Mouse (Mus musculus): ENCODE data around the gene Tmcc3. TPM values are rescaled to one million over a fixed set of nuclear protein-coding genes. Genes with fewer than 3 reads are reported as not detected.

The Tmcc3 gene
- polyA plus RNA-seq, 1 experiment from 2014 or later, result 4.8 TPM

DNA sequence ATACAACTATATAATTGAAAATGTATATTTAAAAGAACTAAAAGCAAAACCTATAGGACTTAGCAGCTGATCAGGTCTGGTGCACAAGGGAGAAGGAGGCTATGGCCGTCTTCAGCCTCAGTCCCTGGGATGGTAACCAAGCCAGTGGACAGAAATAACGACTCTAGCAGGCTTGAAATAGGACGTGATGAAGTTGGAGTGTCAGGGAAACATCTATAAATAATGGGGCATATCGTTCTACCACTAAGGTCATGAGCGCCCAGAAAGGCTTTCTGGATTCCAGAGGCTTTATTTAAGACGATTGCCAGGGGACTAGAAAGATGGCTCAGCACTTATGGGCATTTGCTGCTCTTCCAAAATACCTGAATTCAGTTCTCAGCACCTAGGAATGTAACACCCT, 153.9 kb downstream of the Tmcc3 start:
- Histone ChIP-seq H3K27me3 (no peaks in the 10 kb centered on the region), H3K4me2 (replicated peaks) (no peak overlapping the region), H3K4me1 (no peaks in the 10 kb centered on the region), H3K27ac (replicated peaks) (no peak overlapping the region), H3K9ac (replicated peaks) (no peak overlapping the region), H3K4me3 (no peak overlapping the region), H3K9me3 (no peaks in the 10 kb centered on the region), H3K36me3 (no peaks in the 10 kb centered on the region)
- WGBS, result 82% methylated on average over 6 of the region's 6 CpGs
- ATAC-seq (ENCODE audit: low FRiP score, low read depth), result no peak

DNA sequence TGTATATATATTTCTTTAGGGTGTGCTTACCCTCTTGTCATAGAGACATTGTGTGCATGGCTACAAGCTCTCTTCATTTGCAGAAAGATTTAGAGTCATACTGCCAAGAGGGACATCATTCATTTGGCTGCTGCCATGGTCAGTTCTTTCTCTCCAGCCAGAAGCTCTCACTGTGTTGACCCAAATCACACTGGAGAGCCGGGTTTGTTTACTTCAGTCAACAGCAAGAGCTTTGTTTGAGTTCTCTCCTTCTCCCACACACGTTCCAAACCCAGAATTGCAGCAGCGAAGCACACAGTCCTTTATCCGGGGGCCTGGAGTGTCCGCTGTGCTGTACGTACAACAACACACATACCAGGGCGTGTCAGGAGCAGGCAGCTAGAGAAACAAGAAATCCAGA, 154.6 kb downstream of the Tmcc3 start:
- Histone ChIP-seq H3K9ac (replicated peaks) (no peak overlapping the region), H3K36me3 (no peaks in the 10 kb centered on the region), H3K27ac (replicated peaks) (no peak overlapping the region), H3K4me1 (no peaks in the 10 kb centered on the region), H3K4me2 (replicated peaks) (no peak overlapping the region), H3K4me3 (no peak overlapping the region), H3K27me3 (no peaks in the 10 kb centered on the region), H3K9me3 (no peaks in the 10 kb centered on the region)
- WGBS, result 76% methylated on average over 7 of the region's 7 CpGs
- no peak for ATAC-seq (ENCODE audit: low FRiP score, low read depth)

DNA sequence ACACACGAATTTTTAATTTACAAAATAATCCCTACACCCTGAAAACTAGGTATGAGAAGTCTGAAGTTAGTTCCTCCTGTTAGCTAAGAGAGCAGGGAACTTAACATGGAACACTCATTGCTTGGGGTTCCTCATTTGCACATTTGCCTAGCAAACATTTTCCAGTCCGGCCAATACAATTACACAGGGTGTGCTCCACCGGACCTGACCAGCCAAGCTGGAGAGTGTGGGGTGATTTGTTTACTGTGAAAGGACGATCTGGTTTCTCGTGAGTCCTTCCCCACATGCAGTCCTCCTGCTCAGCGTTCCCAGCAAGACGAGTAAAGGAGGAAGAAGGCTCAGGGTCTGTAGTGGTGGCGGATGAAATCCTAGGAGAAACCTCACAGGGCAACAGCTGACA, 159.7 kb downstream of the Tmcc3 start:
- Histone ChIP-seq H3K9me3 (no peaks in the 10 kb centered on the region), H3K27ac (replicated peaks) (no peak overlapping the region), H3K4me1 (no peaks in the 10 kb centered on the region), H3K27me3 (no peaks in the 10 kb centered on the region), H3K36me3 (no peaks in the 10 kb centered on the region), H3K4me3 (no peak overlapping the region), H3K4me2 (replicated peaks) (no peak overlapping the region), H3K9ac (replicated peaks) (no peak overlapping the region)
- 72% methylated on average over 8 of the region's 8 CpGs for WGBS
- no peak for ATAC-seq (ENCODE audit: low FRiP score, low read depth)

DNA sequence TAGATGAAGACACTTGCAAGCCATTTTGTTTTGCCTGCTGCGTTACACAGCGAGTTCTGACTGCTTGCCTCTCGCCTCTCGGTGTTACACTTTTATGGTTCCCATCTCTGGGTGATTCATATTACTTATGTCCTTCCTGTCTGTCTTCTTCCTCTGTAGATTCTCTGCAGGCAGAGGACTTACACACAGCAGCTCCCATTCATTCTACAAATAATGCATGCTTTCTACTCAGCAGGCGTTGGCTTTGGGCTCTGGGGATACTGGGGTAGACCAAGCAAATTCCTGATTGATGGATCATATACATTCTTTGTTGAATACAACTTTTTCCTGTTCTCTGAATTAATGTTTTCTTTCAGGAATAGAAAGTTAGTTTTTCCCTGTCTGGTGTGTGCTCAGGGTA, 161.8 kb downstream of the Tmcc3 start:
- H3K4me2 ChIP-seq (replicated peaks), result no peak overlapping the region
- no peak overlapping the region for H3K9ac ChIP-seq (replicated peaks)
- H3K27ac ChIP-seq (replicated peaks), result no peak overlapping the region
- no peaks in the 10 kb centered on the region for H3K27me3 ChIP-seq
- no peak for ATAC-seq (ENCODE audit: low FRiP score, low read depth)
- H3K4me3 ChIP-seq, result no peak overlapping the region
- H3K9me3 ChIP-seq, result no peaks in the 10 kb centered on the region
- WGBS, result 76% methylated on average over 5 of the region's 5 CpGs
- H3K4me1 ChIP-seq, result no peaks in the 10 kb centered on the region
- no peaks in the 10 kb centered on the region for H3K36me3 ChIP-seq

DNA sequence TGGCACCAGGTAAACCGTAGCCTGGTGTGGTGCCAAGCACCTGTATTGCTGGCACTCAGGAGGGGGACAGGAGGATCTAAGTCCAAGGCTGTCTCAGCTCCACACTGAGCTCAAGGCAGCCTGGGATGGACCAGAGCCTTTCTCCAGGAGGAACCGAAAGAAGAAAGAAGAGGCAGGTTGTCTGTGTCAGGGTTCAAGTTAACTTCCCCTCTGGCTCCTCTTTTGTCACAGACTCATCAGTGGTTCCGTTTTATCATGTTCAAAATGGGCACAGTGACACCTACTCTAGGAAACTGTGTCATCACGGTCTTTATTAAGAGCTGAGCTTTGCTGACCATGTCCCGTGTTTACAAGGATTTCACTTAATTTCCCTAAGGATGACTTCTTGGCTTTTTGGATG, 162.4 kb downstream of the Tmcc3 start:
- Histone ChIP-seq H3K36me3 (no peaks in the 10 kb centered on the region), H3K4me3 (no peak overlapping the region), H3K4me1 (no peaks in the 10 kb centered on the region), H3K9ac (replicated peaks) (no peak overlapping the region), H3K4me2 (replicated peaks) (no peak overlapping the region), H3K27ac (replicated peaks) (no peak overlapping the region), H3K9me3 (no peaks in the 10 kb centered on the region), H3K27me3 (no peaks in the 10 kb centered on the region)
- ATAC-seq (ENCODE audit: low FRiP score, low read depth), result no peak
- WGBS, result 92% methylated on average over 5 of the region's 5 CpGs

DNA sequence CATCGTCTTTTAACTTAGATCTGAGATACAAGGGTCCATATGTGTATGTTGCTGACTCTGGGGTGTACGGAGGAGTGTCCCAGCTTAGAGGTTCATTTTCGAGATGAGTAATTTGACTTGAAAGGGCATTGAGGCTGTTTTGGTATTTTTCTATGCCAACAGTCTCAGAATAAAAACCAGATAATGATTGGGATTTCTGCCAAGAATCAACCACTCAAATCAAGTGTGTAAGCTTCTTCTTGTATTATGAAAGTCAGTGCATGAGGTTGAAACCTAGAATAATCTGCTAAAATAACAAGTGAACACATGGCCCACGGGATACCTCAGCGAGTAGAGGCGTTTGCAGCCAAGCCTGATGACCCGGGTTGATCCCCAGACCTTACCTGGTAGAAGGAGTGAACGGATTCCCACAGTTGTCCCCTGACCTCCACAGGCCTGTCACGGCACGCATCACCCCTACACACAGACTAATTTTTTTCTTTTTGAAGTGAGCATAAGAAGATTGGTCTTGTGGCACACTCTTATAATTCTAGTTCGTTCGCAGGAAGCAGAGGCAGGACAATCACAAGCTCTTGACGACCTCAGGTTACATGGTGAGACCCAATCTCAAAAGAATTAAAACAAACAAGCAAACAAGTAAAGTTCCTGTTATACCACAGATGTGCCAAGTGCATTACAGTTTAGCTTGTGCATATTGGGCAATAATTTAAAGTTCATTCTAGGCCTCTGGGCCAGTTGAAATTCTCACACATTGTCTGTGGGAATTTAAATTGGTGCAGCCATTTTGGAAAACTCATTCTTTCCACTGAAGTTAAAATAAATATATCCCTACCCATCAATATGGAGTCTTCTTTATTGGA, 165.8 kb downstream of the Tmcc3 start:
- Histone ChIP-seq H3K4me2 (replicated peaks) (no peak overlapping the region), H3K4me1 (no peaks in the 10 kb centered on the region), H3K9me3 (peaks cover 8% of the 10 kb centered on the region), H3K36me3 (no peaks in the 10 kb centered on the region), H3K4me3 (no peak overlapping the region), H3K27me3 (no peaks in the 10 kb centered on the region), H3K27ac (replicated peaks) (no peak overlapping the region), H3K9ac (replicated peaks) (no peak overlapping the region)
- WGBS, result 92% methylated on average over 13 of the region's 13 CpGs
- ATAC-seq (ENCODE audit: low FRiP score, low read depth), result no peak

DNA sequence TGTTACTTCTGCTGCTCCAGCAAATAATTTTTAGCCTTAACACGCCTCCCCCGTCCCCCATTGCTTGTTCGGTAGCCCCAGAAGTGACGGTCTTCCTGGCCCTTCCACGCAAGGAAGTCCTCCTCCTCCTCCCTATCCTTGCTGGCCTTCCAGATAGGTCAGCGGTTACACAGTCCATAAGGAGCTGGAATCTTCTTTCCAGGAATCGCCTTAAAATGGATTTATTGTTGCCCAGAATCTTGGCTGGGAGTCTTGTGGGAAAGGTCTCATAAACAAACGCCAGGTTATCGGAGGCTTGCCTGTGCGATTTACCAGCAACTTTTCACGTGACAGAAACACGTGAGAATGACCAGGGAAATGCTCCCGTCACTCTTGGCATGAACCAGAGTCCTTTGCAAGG, 167.9 kb downstream of the Tmcc3 start:
- peaks cover 8% of the 10 kb centered on the region for H3K9me3 ChIP-seq
- WGBS, result 89% methylated on average over 13 of the region's 13 CpGs
- no peaks in the 10 kb centered on the region for H3K27me3 ChIP-seq
- no peak overlapping the region for H3K4me2 ChIP-seq (replicated peaks)
- H3K27ac ChIP-seq (replicated peaks), result no peak overlapping the region
- no peak for ATAC-seq (ENCODE audit: low FRiP score, low read depth)
- no peaks in the 10 kb centered on the region for H3K4me1 ChIP-seq
- H3K4me3 ChIP-seq, result no peak overlapping the region
- H3K9ac ChIP-seq (replicated peaks), result no peak overlapping the region
- H3K36me3 ChIP-seq, result no peaks in the 10 kb centered on the region

DNA sequence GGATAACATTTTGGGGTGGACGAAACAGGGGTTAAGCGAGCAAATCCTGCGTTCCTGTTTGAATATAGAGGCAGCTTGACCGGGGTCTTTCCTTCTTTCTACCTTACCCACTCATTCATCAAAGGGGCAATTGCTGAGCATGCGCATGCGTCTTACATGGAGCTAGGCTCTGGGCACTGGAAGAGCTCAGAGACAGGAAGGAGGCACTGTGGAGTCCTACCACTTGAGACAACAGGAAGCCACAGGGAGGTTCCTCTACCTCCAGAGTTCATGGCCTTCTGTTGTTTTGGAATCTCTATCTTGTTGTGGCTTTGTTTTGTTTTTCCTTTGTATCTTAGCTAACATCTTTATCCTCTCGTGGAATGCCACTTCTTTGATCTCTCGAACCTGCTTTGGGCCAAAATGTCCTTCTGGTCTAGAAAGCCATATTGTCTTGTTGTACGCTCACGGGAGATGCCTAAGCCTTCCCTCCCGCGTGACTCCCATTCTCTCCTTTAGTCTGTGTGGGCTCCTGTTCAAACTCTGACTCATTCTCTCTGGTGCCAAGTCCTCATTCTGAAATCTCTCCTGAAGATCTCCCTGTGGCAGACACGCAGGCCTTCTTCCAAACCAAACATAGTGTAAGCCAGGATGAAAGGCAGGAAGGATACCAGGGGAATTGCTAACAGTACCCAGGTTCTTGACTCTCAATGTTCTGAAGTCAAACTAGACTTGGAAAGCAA, 168.8 kb downstream of the Tmcc3 start:
- ATAC-seq (ENCODE audit: low FRiP score, low read depth), result no peak
- Histone ChIP-seq H3K9me3 (peaks cover 8% of the 10 kb centered on the region), H3K4me1 (no peaks in the 10 kb centered on the region), H3K9ac (replicated peaks) (no peak overlapping the region), H3K4me2 (replicated peaks) (no peak overlapping the region), H3K36me3 (no peaks in the 10 kb centered on the region), H3K27me3 (no peaks in the 10 kb centered on the region), H3K4me3 (no peak overlapping the region), H3K27ac (replicated peaks) (no peak overlapping the region)
- 86% methylated on average over 13 of the region's 13 CpGs for WGBS

DNA sequence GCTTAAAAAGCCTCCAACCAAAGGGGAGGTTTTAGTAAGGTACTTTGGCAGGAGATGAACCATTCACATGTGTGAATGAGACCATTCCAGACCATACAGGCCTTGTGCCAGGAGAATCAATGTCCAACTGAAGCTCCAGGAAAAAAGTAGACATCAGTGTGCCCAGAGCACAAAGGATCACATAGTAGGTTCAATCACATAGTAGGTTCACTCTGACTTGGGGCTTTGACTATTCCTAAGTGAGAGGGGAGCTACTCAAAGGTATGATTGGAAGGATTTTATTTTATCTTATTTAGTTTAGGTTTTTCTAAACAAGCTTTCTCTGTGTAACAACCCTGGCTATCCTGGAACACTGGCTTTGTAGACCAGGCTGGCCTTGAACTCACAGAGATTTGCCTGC, 169.9 kb downstream of the Tmcc3 start:
- no peak overlapping the region for H3K27ac ChIP-seq (replicated peaks)
- no peak for ATAC-seq (ENCODE audit: low FRiP score, low read depth)
- H3K36me3 ChIP-seq, result no peaks in the 10 kb centered on the region
- H3K9ac ChIP-seq (replicated peaks), result no peak overlapping the region
- peaks cover 8% of the 10 kb centered on the region for H3K9me3 ChIP-seq
- no peaks in the 10 kb centered on the region for H3K27me3 ChIP-seq
- H3K4me1 ChIP-seq, result no peaks in the 10 kb centered on the region
- H3K4me2 ChIP-seq (replicated peaks), result no peak overlapping the region
- no peak overlapping the region for H3K4me3 ChIP-seq

DNA sequence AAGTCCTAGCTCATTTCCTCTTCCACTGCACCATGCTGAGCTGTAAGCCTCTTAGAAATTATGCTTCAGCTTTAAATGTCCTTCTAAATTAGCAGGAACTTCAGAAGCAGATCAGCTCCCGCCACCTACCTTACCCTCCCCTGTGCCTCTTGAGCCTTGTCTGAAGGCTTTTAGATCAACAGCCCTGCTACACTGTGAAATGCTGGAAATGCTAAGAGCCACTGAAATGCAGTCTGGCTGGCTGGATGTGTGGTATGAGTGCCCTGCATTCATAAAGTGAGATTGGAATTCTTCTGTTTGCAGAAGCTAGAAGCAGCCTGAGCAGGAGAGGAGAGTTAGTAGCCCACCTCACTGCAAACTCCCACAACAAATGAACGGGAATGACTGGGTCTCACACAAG, 174.4 kb downstream of the Tmcc3 start:
- Histone ChIP-seq H3K36me3 (no peaks in the 10 kb centered on the region), H3K9me3 (peaks cover 8% of the 10 kb centered on the region), H3K27me3 (no peaks in the 10 kb centered on the region), H3K4me1 (no peaks in the 10 kb centered on the region), H3K27ac (replicated peaks) (no peak overlapping the region), H3K9ac (replicated peaks) (no peak overlapping the region), H3K4me2 (replicated peaks) (no peak overlapping the region), H3K4me3 (no peak overlapping the region)
- 79% methylated on average over 2 of the region's 2 CpGs for WGBS
- no peak for ATAC-seq (ENCODE audit: low FRiP score, low read depth)

DNA sequence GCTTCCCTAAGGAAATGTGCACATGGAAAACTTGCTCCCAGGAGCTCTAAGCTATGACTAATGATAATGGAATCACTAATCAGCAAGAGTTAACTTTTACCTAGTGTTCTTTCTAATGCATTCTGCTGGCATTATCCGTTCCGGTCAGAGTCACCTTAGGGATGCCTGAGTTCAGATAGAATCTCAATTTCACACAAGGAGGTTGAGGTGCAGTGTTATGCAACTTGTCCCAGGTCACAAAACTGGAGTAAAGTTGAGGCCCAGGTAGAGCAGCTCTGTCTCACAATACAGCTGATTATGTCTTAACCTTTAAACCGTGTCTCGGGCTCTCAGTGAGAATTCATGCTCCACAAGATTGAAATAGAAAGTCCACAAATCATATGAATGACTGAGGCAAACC, 177.8 kb downstream of the Tmcc3 start:
- no peaks in the 10 kb centered on the region for H3K36me3 ChIP-seq
- no peak for ATAC-seq (ENCODE audit: low FRiP score, low read depth)
- H3K9me3 ChIP-seq, result no peaks in the 10 kb centered on the region
- H3K4me2 ChIP-seq (replicated peaks), result no peak overlapping the region
- 86% methylated on average over 4 of the region's 4 CpGs for WGBS
- no peaks in the 10 kb centered on the region for H3K27me3 ChIP-seq
- no peak overlapping the region for H3K27ac ChIP-seq (replicated peaks)
- H3K4me1 ChIP-seq, result peaks cover 6% of the 10 kb centered on the region
- no peak overlapping the region for H3K4me3 ChIP-seq
- no peak overlapping the region for H3K9ac ChIP-seq (replicated peaks)

DNA sequence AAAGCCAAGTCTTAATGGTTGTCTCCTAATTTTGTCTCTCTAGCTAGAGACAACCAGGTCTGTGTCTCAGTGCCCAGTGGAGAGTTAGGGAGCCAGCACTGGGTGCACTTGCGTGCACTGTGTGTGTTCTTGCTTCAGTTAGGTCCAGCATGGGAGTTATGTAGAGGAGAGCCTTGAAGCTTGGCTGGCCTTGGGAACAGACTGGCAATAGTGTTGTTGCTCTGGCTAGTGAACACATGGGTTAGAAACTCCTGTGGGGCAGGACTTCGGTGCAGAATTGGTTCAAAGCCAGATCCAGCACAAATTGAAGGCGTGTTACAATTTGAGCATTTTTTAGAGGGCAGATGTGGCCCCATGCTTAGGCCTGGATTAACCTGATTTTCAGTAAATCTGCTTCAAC, 179.3 kb downstream of the Tmcc3 start:
- no peak for ATAC-seq (ENCODE audit: low FRiP score, low read depth)
- Histone ChIP-seq H3K36me3 (no peaks in the 10 kb centered on the region), H3K27ac (replicated peaks) (no peak overlapping the region), H3K4me3 (no peak overlapping the region), H3K9me3 (no peaks in the 10 kb centered on the region), H3K4me2 (replicated peaks) (no peak overlapping the region), H3K27me3 (no peaks in the 10 kb centered on the region), H3K9ac (replicated peaks) (no peak overlapping the region), H3K4me1 (peaks cover 13% of the 10 kb centered on the region)
- 83% methylated on average over 3 of the region's 3 CpGs for WGBS
